Comparison of ENCODE assay signal across 20 mouse cellular contexts in the genomic region with DNA sequence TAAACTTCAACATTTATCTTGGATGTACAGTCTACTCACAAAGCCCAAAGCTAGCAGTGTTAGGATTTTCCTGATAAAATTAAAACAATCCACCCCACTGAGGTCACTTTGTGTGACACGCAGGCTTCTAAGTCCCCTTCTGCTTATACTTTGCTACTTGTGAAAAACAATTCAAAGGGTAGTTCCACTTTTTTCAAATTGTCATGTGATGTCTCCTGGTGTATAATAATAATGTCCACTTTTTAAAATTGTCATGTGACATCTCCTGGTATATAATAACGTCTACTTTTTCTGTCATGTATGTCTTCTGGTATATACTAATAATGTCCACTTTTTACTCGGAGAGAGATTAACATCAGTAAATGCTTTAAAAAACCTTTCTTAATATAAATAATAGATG. TPM values are rescaled to one million over a fixed set of nuclear protein-coding genes. Genes with fewer than 3 reads are reported as not detected.
A peak's percentile ranks its signal among the peaks of the same experiment; 100 is the strongest.
DNase-seq lines count a peak whose midpoint lies in the region; ATAC-seq and TF ChIP-seq lines count a peak whose summit lies in the region.
"Had no signal": no experiment of that assay in that cellular context is flagged by ENCODE, and none has a peak within 500 bp of the region (broad histone marks: within the 10 kb centered on the region; RNA-seq: fewer than 3 reads in every experiment).

No protein-coding gene starts in this region.

- TF ChIP-seq EP300 in heart, adult 2 months (IDR thresholded peaks at IDR 0.05; ENCODE audit: insufficient read depth, low read depth, low read length), result no peak

- peak; percentile 49; the same call in 1 of the 2 replicates for ATAC-seq in megakaryocyte, adult 5-6 weeks (ENCODE audit: poor library complexity, severe bottlenecking)
- ATAC-seq: forebrain, embryonic 13.5 days; forebrain, embryonic 16.5 days had no signal

- no peak for TF ChIP-seq CTCF in heart, adult 2 months (IDR thresholded peaks at IDR 0.05)
- no peak for TF ChIP-seq CTCF in bone marrow macrophage, adult 2 months (IDR thresholded peaks at IDR 0.05; ENCODE audit: low read depth, low read length)

- no peak for TF ChIP-seq POLR2A in heart, adult 2 months (IDR thresholded peaks at IDR 0.05; ENCODE audit: insufficient read depth, low read depth, low read length)
- no peak for TF ChIP-seq POLR2A in bone marrow macrophage, adult 2 months (IDR thresholded peaks at IDR 0.05; ENCODE audit: borderline replicate concordance, low read depth, low read length)

- H3K27ac ChIP-seq in heart, adult 2 months, result no peak overlapping the region; the same call in 1 of the 2 replicates
- H3K27ac ChIP-seq in bone marrow macrophage, adult 2 months (ENCODE audit: insufficient read depth, low read depth, low read length), result peak overlapping the region; percentile 99
- H3K27ac ChIP-seq: forebrain, embryonic 10.5 days; forebrain, embryonic 13.5 days; hindbrain, embryonic 12.5 days; hindbrain, embryonic 15.5 days had no signal

- peaks cover 6% of the 10 kb centered on the region for H3K4me1 ChIP-seq in heart, adult 2 months (ENCODE audit: control insufficient read depth, insufficient read depth, low read length)
- peaks cover 74% of the 10 kb centered on the region for H3K4me1 ChIP-seq in bone marrow macrophage, adult 2 months (ENCODE audit: control insufficient read depth, insufficient read depth, low read length)

- DNase-seq in heart, adult 11 months, result peak; percentile 71
- no peak for DNase-seq in heart, adult 2 months
- DNase-seq in adrenal gland, adult 2 months, result no peak
- no peak for DNase-seq in neural tube, embryonic 10.5 days (ENCODE audit: extremely low spot score, low spot score)
- no peak for DNase-seq in adrenal gland, postnatal 10 days
- DNase-seq: adrenal gland, postnatal 14 days; cerebellum, adult 11-12 months; cerebellum, adult 8-10 months; cerebellum, postnatal 14 days; gastrocnemius, postnatal 14 days had no signal

- intact Hi-C loops in heart, adult 2 months (cut with DNase I), result no loop called here

- no peaks in the 10 kb centered on the region for H3K36me3 ChIP-seq in heart, adult 2 months (ENCODE audit: control insufficient read depth, insufficient read depth, low read length)
- H3K36me3 ChIP-seq: forebrain, embryonic 10.5 days; hindbrain, embryonic 12.5 days; hindbrain, embryonic 15.5 days had no signal

- 0 out of 2 replicates have a peak, but pooled peaks cover 2% of the 10 kb centered on the region for H3K79me2 ChIP-seq in heart, adult 2 months (replicated peaks; ENCODE audit: control insufficient read depth, insufficient read depth, low read length)

- no peak overlapping the region for H3K4me3 ChIP-seq in heart, adult 2 months
- H3K4me3 ChIP-seq in bone marrow macrophage, adult 2 months (ENCODE audit: insufficient read depth, low read length), result no peak overlapping the region
- H3K4me3 ChIP-seq: forebrain, embryonic 10.5 days; forebrain, embryonic 13.5 days; hindbrain, embryonic 12.5 days; hindbrain, embryonic 15.5 days had no signal

- H3K9ac ChIP-seq in heart, adult 2 months (ENCODE audit: low read depth, low read length), result no peak overlapping the region
- H3K9ac ChIP-seq: forebrain, embryonic 13.5 days; hindbrain, embryonic 12.5 days; hindbrain, embryonic 15.5 days had no signal

- WGBS in heart, adult 2 months, result 75% methylated on average over 3 of the region's 3 CpGs

- H3K27me3 ChIP-seq in heart, adult 2 months (ENCODE audit: control insufficient read depth, insufficient read depth, low read length), result no peaks in the 10 kb centered on the region
- H3K27me3 ChIP-seq: CH12.LX; forebrain, embryonic 13.5 days; hindbrain, embryonic 12.5 days; hindbrain, embryonic 15.5 days had no signal

RNA-seq across cellular contexts. Expression of gene Tec, which starts 56.0 kb away (rescaled TPM):
- total RNA-seq in heart, adult 2 months (2021), result 10 to 100 TPM; 12.8 to 13.8 TPM
- 5.7 and 9.3 TPM in 2 replicates for polyA plus RNA-seq in heart, adult 2 months (2012; rRNA removed)
- 68.4 and 71.7 TPM in 2 replicates for polyA plus RNA-seq in bone marrow macrophage, adult 2 months (2012; ENCODE audit: insufficient read depth, insufficient read length, missing spikeins)
- 33.4 and 38.9 TPM in 2 replicates for total RNA-seq in megakaryocyte, adult 5-6 weeks (2015)
- 56.6 and 64.5 TPM in 2 replicates for total RNA-seq in megakaryocyte, adult 5-6 weeks (2017)
- 1 to 10 TPM; 2.9 to 3.1 TPM for total RNA-seq in adrenal gland, adult 2 months (2021)
- polyA plus RNA-seq in adrenal gland, adult 2 months (2012; rRNA removed), result 0.26 and 0.51 TPM in 2 replicates
- total RNA-seq in adrenal gland, postnatal 10 days (2021), result 1 to 10 TPM; 3.5 to 4.9 TPM

RNA-seq across cellular contexts. Expression of gene Txk, which starts 59.8 kb away (rescaled TPM):
- under 1 TPM; 0.10 to 0.30 TPM for total RNA-seq in heart, adult 2 months (2021)
- 0.12 and 0.18 TPM in 2 replicates for polyA plus RNA-seq in heart, adult 2 months (2012; rRNA removed)
- polyA plus RNA-seq in bone marrow macrophage, adult 2 months (2012; ENCODE audit: insufficient read depth, insufficient read length, missing spikeins), result 0.24 and 0.25 TPM in 2 replicates
- 2.8 and 5.3 TPM in 2 replicates for total RNA-seq in megakaryocyte, adult 5-6 weeks (2015)
- total RNA-seq in megakaryocyte, adult 5-6 weeks (2017), result 2.0 and 4.2 TPM in 2 replicates
- total RNA-seq in adrenal gland, adult 2 months (2021), result under 1 TPM in 1 of 2 experiments, not detected in 1; 0.14 TPM
- polyA plus RNA-seq in adrenal gland, adult 2 months (2012; rRNA removed), result not detected in 2 replicates
- total RNA-seq in adrenal gland, postnatal 10 days (2021), result under 1 TPM; 0.58 to 0.66 TPM
- total RNA-seq: adrenal gland, postnatal 14 days; gastrocnemius, adult 18-20 months had no signal
- polyA plus RNA-seq: forebrain, embryonic 10.5 days; heart, postnatal 0 days; hindbrain, embryonic 12.5 days had no signal
